Mouse (Mus musculus) left cerebral cortex, postnatal 36 days (tissue): ENCODE measurements around the gene Gbp8. TPM values are rescaled to one million over a fixed set of nuclear protein-coding genes. Genes with fewer than 3 reads are reported as not detected.
A peak's percentile ranks its signal among the peaks of the same experiment; 100 is the strongest.
"Not testable (repeated sequence)": the region's sequence is repeated elsewhere in the genome, so short reads cannot be mapped to it uniquely, and the experiment has no call there.

ENCODE experiments used
- DNase-seq, 2 experiments: peaks; one replicate each; pipeline ENCODE4 v3.0.0; 2021 to 2022; ENCODE audit warnings: low spot score in 2 of 2, mixed read lengths in 1 of 2
- intact Hi-C: fragments of 180-260 bp; cut with DNase I; formaldehyde crosslinking; loops from one replicate; pipeline ENCODE4 v1.15.1; 2025
- total RNA-seq, 2 experiments: library from RNA; stranded (reverse); gene quantifications; 2 replicates each; pipeline ENCODE4 v1.2.3; 2021

Gbp8 gene
- under 1 TPM in 1 of 2 experiments, not detected in 1; 0.20 TPM for total RNA-seq

GRCm38 (mm10) chr5:105139409-105140088 lies at the start of gene Gbp8, which contains the start of the genes Gbp9 and Gbp4:
Gene Gbp8, minus strand, starts transcription at chr5:105139540.
Gene Gbp9, minus strand, starts transcription at chr5:105139539.
Gene Gbp4, minus strand, starts transcription at chr5:105139586.
- DNase-seq, intact Hi-C loops: not testable (repeated sequence)

GRCm38 (mm10) chr5:105181446-105181845 lies 42.1 kb upstream of the Gbp8 start:
- DNase-seq = no peak
- intact Hi-C loops = no loop called here

GRCm38 (mm10) chr5:105156582-105156981 lies 17.2 kb upstream of the Gbp8 start:
- intact Hi-C loops = no loop called here
- no peak for DNase-seq

GRCm38 (mm10) chr5:105154049-105154448 lies 14.7 kb upstream of the Gbp8 start:
- intact Hi-C loops = no loop called here
- no peak for DNase-seq

GRCm38 (mm10) chr5:105148062-105148461 lies 8.7 kb upstream of the Gbp8 start:
- intact Hi-C loops, DNase-seq: not testable (repeated sequence)

- intact Hi-C loops = no loop called here
These were observed 7.1 kb upstream of the Gbp8 start for GRCm38 (mm10) chr5:105146447-105146846.

GRCm38 (mm10) chr5:105145731-105146130 lies 6.4 kb upstream of the Gbp8 start:
- DNase-seq, intact Hi-C loops: not testable (repeated sequence)

More at GRCm38 (mm10) chr5:105146447-105146846, 7.1 kb upstream of the Gbp8 start:
- no peak for DNase-seq

GRCm38 (mm10) chr5:105140089-105140810 lies 910 bp upstream of the Gbp8 start:
- DNase-seq, intact Hi-C loops: not testable (repeated sequence)

GRCm38 (mm10) chr5:105138906-105139305 lies 434 bp downstream of the Gbp8 start:
- no peak for DNase-seq
- intact Hi-C loops = no loop called here

GRCm38 (mm10) chr5:105136706-105137304 lies 2.5 kb downstream of the Gbp8 start:
- DNase-seq, intact Hi-C loops: not testable (repeated sequence)

GRCm38 (mm10) chr5:105121731-105122130 lies 17.6 kb downstream of the Gbp8 start:
- intact Hi-C loops = not testable (repeated sequence)
- DNase-seq = peak; percentile 11 to 19

GRCm38 (mm10) chr5:105115740-105116139 lies 23.6 kb downstream of the Gbp8 start:
- DNase-seq = no peak
- intact Hi-C loops = no loop called here

GRCm38 (mm10) chr5:105114696-105115095 lies 24.6 kb downstream of the Gbp8 start:
- intact Hi-C loops = no loop called here
- DNase-seq = no peak

- intact Hi-C loops = no loop called here
- no peak for DNase-seq
These were observed 25.7 kb downstream of the Gbp8 start for GRCm38 (mm10) chr5:105113656-105114055.

- intact Hi-C loops = not testable (repeated sequence)
- peak in 1 of 2 experiments; percentile 14 for DNase-seq
These were observed 29.0 kb downstream of the Gbp8 start for GRCm38 (mm10) chr5:105110271-105110852.

GRCm38 (mm10) chr5:105109775-105110174 lies 29.6 kb downstream of the Gbp8 start:
- intact Hi-C loops, DNase-seq: not testable (repeated sequence)

GRCm38 (mm10) chr5:105105689-105106088 lies 33.7 kb downstream of the Gbp8 start:
- not testable (repeated sequence) for DNase-seq

GRCm38 (mm10) chr5:105081900-105082299 lies 57.4 kb downstream of the Gbp8 start:
- no peak for DNase-seq
- intact Hi-C loops = no loop called here

More at GRCm38 (mm10) chr5:105105689-105106088, 33.7 kb downstream of the Gbp8 start:
- intact Hi-C loops = not testable (repeated sequence)

- DNase-seq, intact Hi-C loops: not testable (repeated sequence)
These were observed 71.0 kb downstream of the Gbp8 start for GRCm38 (mm10) chr5:105068356-105068755.

GRCm38 (mm10) chr5:105064443-105064842 lies 74.9 kb downstream of the Gbp8 start:
- intact Hi-C loops, DNase-seq: not testable (repeated sequence)
